Mouse (Mus musculus) cerebellum, adult 9-10 months (tissue): ENCODE data around the gene Fbxl13.

Experiments
- DNase-seq: peaks from one replicate; pipeline ENCODE4 v3.0.0; 2022

The Fbxl13 gene

DNA sequence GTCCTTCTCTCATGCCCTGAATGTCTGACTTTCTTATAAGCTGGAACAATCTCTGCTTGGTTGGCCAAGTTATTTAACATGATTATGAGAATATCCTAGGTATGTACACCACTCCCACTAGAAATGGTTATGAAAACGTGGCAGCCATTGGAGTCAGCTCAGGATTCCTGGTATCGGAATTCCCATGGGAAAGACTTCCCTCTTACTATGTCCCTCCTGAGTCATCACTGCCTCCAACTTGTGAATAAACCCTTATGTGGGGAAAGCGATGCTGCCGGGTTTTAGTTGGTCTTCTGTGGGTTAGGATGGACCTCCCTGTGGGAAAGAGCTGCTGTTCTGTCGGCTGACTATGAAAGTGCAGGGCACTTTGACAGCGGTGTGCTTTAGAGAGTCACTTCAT, 163.9 kb downstream of the Fbxl13 start:
- no peak for DNase-seq

DNA sequence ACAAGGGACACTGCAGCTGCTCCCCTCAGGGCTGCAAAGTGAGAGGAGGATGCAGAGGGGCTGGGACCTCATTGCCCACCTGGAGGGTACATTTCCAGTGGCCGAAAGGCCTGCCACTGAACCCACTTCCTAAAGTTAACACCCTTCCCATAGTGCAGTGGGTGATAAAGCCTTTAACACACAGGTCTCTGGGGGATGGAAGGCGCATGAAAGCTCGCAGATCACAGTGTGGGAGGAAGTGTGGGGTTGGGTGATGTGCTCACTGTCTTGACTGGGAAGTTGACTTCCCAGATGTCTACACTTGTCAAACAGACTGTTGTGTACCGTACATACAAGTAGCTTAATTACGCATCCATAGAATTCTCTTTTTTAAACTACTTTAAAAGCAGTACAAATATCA, 165.7 kb downstream of the Fbxl13 start:
- DNase-seq, result no peak

DNA sequence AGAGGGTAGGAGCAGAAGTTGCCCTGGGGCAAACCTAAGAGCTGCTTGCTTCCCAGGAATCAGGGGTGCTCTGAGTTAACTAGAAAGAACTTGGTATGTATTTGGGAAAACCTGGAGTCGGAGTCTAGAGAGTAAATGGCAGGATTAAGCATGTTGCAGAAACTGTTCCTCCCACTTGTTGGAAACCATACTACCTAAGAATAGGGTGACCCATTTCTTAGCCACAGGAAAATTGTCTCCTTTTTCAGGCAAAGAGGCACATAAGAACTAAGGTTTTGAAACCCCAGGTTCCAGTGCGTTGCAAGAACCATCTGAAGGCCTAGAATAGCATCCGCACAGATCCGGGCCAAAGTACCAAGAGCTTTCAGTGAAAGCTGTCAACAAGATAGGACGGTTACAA, 167.0 kb downstream of the Fbxl13 start:
- DNase-seq, result no peak

DNA sequence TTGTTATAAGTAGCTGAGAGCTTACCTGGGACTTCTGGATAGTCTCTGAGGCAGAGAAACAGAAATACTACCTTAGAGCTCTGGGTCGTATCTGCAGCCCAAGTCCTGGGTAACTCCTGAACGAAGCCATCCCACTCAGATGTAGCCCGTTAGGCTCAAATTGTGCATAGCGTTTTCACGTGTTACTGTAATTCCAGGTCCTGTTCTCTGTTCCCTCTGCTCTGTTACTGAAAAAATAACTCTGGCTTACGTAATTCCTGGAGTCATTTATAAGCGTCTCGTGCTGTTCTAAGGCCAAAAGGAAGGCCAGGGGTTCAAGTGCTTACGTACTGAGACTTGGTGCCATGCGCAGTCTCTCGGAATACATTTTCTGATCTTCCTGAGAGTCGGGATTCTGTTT, 177.3 kb downstream of the Fbxl13 start:
- no peak for DNase-seq

DNA sequence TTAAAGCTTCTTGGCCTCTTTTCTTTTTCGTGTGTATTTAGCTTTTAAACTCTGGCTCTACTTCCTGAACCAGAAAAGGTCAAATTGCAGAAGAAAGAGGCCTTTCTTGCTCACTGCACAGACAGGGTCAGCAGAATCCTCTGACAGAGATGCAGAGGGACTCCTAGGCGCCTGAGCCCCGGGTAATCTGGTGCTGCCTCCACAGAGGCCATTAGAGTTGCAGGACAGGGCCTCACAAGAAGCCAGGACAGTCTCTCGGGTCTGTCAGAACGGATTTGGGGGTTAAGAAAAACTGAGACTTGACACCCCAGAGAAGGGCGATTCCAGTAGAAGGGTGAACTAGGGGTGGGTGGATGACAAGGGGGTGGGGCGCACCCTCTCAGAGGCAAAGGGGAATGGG, 178.0 kb downstream of the Fbxl13 start:
- DNase-seq, result no peak

DNA sequence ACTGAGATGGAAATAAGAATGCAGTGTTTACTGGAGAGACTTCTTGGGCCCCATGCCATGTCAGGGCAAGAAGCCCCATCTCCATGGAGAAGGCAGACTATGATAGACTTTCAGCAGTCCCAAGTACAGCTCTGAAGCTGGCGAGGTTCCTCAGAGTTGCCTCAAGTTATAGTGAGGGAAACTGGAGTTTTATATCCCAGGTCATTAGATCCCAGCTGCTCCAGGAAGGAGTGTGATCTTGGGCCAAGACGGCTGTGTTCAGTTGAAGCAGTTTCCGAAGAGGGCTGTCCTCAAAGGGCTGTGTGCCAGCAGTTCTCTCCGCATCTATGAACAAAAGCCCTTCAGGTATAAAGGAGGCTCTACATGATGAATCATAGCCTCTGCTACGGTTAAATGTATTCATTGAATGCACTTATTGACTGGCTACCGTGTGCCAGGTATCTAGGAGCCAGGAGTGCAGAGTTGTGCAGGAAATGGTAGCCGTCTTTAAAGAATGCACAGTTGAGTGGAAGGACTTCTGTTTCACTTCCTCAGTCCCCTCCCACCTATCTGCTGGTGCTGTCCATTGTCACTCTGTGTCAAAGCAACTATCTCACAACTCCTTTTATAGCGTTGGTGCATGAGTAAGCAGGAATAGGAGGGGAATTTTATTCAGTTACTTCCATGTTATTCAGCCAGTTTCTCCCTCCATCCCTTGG, 204.5 kb downstream of the Fbxl13 start:
- no peak for DNase-seq

DNA sequence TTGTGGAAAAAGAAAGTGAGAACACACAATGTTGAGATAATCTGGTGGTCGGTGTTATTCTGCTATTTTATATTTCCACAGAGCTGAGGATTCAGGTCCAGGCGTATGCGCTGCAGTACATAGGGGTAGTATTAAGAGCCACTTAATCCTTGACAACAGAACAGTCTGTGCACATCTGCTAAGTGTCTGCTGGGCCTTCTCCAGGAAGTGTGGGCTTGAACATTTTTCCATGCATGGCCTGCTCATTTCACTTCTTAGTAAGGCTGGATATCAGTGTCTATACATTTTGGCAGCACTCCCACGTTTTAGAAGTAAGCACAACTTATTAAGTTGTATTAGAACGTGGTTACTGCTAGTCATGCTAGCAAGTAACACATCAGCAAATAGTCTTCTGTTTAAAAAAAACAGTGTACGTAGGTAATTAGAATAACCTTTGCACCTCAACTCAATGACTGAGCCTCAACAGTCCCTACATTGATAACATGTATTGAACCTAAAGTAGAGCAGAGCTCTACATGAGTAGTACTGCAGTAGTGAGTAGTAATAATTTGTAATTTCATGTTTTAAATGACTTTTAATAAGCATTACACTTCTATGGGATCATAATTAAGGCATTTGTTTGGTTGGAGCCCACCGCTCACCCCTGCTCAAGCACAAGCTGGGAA, 205.9 kb downstream of the Fbxl13 start:
- DNase-seq, result no peak

DNA sequence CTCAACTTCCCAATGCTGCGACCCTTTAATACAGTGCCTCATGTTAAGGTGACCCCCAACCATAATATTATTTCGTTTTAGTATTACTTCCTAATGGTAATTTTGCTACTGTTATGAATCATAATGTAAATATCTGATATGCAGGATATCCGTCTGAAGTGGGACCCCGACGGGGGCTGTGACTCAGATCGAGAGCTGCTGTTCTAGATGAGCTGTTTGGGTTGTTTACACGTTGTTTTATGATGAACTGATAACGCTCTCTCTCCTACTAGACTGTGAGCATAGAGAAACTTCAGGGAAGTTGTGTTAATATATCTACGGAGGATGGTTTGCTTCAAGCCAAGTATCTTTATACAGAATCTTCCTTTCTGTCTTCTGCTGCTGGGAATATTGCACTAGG, 207.0 kb downstream of the Fbxl13 start:
- no peak for DNase-seq

DNA sequence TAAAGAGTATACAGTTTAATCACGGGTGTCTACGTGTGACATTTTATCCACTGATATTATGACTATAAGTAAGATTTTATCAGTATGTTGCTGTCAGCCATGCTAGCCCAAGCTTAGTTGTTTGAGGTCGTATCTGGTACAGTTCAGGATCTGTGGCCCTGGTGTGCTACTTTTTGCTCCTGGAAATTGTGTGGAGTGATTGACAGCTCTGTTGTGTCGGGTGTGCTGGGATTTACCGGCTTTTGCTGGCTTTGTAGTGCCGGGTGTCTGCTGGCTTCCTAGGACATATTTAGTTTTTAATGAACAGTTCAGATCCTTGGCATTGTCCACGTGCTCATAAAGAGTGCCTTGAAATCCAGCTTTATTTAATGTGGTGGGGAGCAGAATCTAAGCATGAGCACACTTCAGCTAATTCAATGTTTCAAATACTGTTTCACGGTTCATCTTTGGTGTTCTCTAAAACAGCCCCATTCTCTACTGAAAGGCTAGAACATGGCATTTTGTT, 208.9 kb downstream of the Fbxl13 start:
- no peak for DNase-seq

DNA sequence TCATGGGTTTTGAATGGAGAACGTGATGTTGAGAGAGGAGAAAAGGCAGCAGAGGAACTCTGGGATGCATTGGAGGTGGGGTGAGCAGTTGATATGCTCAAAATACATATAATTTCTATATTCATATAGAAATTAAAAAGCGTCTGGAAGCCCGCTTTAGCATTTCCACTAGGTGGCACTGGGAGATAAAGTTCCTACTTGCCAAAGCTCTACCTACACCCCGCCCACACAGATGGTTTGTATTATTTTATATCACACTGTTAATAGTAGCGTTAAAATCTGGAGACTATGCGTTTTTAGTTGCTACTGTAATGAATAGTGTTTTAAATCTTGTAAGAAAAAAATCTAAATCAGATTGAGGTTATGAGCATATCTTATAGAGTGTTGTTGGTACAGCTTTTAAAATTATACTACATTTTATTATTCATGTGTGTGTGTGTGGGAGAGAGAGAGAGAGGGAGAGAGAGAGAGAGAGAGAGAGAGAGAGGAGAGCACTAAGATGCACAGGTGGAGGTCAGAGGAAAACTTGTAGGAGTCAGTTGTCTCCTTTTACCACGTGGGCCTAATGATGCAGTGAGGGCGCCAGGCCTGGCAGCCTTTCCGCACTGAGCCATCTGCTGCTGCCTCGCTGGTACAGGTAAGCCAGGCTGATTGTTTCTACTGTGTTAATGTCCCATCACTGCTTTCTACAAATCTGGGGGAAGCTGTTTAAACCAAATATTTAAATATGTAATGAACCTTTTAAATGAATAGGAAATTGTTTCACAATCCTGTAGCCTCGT, 211.1 kb downstream of the Fbxl13 start:
- DNase-seq, result peak; percentile 74
